Mouse (Mus musculus): Measurements from ENCODE around the gene Fcrla.

The Fcrla gene

GRCm38 (mm10) chr1:170889310-170889709, 38.1 kb downstream of the Fcrla start:
- in situ Hi-C loops (cut with MseI, MboI): no loop called here

- in situ Hi-C loops (cut with MseI, MboI): no loop called here
Measured at GRCm38 (mm10) chr1:170886044-170886458, 41.3 kb downstream of the Fcrla start.

GRCm38 (mm10) chr1:170884978-170885561, 42.3 kb downstream of the Fcrla start, which contains the start of the genes Gm26620 and Dusp12:
Gene Gm26620, plus strand, starts transcription at chr1:170885065.
Gene Dusp12, minus strand, starts transcription at chr1:170885540.
- in situ Hi-C loops (cut with MseI, MboI): no loop called here

GRCm38 (mm10) chr1:170884390-170884789, 43.0 kb downstream of the Fcrla start:
- in situ Hi-C loops (cut with MseI, MboI): no loop called here

GRCm38 (mm10) chr1:170882915-170883485, 44.4 kb downstream of the Fcrla start:
- in situ Hi-C loops (cut with MseI, MboI): no loop called here

GRCm38 (mm10) chr1:170876906-170877305, 50.5 kb downstream of the Fcrla start:
- in situ Hi-C loops (cut with MseI, MboI): no loop called here

GRCm38 (mm10) chr1:170875676-170876075, 51.7 kb downstream of the Fcrla start:
- in situ Hi-C loops (cut with MseI, MboI): no loop called here

- in situ Hi-C loops (cut with MseI, MboI): no loop called here
Measured at GRCm38 (mm10) chr1:170871961-170872360, 55.4 kb downstream of the Fcrla start.

- in situ Hi-C loops (cut with MseI, MboI): no loop called here
Measured at GRCm38 (mm10) chr1:170871402-170871801, 56.0 kb downstream of the Fcrla start.

GRCm38 (mm10) chr1:170868905-170869283, 58.5 kb downstream of the Fcrla start:
- in situ Hi-C loops (cut with MseI, MboI): no loop called here

GRCm38 (mm10) chr1:170868107-170868904, 59.1 kb downstream of the Fcrla start:
- in situ Hi-C loops (cut with MseI, MboI): no loop called here

GRCm38 (mm10) chr1:170867691-170868105, 59.7 kb downstream of the Fcrla start, which contains the start of gene Atf6:
Gene Atf6, minus strand, starts transcription at chr1:170867771.
- in situ Hi-C loops (cut with MseI, MboI): no loop called here

Data from mouse trophoblast stem cell (cell line).